Mouse (Mus musculus) splenic B cell, adult 2 months (primary cell): Measurements from ENCODE around the gene Gm20388.
A peak's percentile ranks its signal among the peaks of the same experiment; 100 is the strongest.
"Not testable (repeated sequence)": the region's sequence is repeated elsewhere in the genome, so short reads cannot be mapped to it uniquely, and the experiment has no call there.

Experiments
- DNase-seq: peaks from one replicate; pipeline ENCODE4 v3.0.0-alpha.2; 2011; ENCODE audit warnings: low read depth, low spot score
- H3K27me3 ChIP-seq: 2 replicates; pipeline ENCODE4 v1.6.1; 2012; ENCODE audit warnings: mild to moderate bottlenecking, low read length, moderate library complexity, mixed read lengths; ENCODE audit not compliant: control insufficient read depth, poor library complexity, insufficient read depth, severe bottlenecking
- H3K36me3 ChIP-seq: 2 replicates; pipeline ENCODE4 v1.6.1; 2012; ENCODE audit warnings: mild to moderate bottlenecking, low read length, moderate library complexity, mixed read lengths; ENCODE audit not compliant: control insufficient read depth, poor library complexity, insufficient read depth, severe bottlenecking

The Gm20388 gene

GRCm38 (mm10) chr8:123628253-123628967, 3717.8 kb downstream of the Gm20388 start:
- DNase-seq = peak; percentile 70
- H3K36me3 ChIP-seq = no peaks in the 10 kb centered on the region
- H3K27me3 ChIP-seq = no peaks in the 10 kb centered on the region

DNA sequence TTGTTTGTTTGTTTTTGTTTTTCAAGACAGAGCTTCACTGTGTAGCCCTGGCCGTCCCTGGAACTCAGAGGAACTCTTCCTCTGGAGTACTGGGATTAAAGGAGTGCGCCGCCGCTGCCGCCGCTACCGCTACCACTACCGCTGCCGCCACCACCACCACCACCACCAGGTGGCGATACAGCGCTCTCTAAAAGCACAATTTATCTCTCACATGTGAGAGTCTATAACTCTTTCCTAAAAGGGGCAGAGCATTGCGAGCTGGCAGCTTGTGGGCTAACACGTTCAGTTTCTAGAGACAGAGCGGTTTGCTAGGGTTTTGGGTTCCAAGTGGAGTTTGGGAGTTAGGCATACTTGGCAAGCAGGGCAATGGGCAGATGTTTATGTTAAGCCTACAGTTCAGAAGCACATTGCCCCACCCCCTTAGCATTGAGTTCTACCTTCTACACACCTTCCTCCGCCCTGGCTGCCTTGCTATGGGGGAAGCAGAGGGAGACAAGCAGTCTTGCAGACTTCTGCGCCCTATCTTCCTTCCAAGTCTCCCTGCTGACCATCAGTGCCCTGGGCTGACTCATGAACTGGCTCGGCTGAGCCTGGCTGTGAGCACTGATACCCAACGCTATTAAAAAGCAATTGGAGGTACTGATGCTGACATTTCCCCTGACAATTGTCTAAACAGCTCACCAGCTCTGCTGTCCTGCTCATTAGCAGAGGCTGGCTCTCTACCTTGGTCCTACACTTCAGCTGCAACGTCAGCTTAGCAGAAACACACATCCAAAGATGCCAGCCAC, 3718.5 kb downstream of the Gm20388 start:
- peak; percentile 74 for DNase-seq
- Histone ChIP-seq H3K36me3 (no peaks in the 10 kb centered on the region), H3K27me3 (no peaks in the 10 kb centered on the region)

GRCm38 (mm10) chr8:123630058-123630457, 3719.4 kb downstream of the Gm20388 start:
- Histone ChIP-seq H3K36me3 (no peaks in the 10 kb centered on the region), H3K27me3 (no peaks in the 10 kb centered on the region)
- no peak for DNase-seq

DNA sequence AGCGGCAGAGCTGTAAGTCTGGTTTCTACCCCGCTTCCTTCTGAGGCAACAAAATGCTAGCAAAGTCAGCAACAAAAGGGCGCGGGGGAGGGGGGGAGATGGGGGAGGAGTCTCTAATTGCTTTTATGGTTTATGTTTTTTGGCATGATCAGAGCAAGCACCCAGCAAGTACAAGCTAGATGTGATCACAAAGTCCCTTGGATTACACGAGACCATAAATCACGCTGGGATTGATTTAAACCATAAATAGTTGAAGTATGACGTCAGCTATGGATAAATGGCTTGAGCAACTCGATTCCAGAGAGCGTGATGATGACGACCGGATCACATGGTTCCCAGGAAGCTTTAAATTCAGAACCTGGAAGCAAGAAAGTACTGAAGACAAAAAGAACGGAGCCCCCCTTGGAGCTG, 3720.2 kb downstream of the Gm20388 start:
- Histone ChIP-seq H3K27me3 (no peaks in the 10 kb centered on the region), H3K36me3 (no peaks in the 10 kb centered on the region)
- no peak for DNase-seq

GRCm38 (mm10) chr8:123631746-123632145, 3721.1 kb downstream of the Gm20388 start:
- DNase-seq = not testable (repeated sequence)

GRCm38 (mm10) chr8:123632257-123632656, 3721.6 kb downstream of the Gm20388 start:
- Histone ChIP-seq H3K27me3 (no peaks in the 10 kb centered on the region), H3K36me3 (no peaks in the 10 kb centered on the region)
- DNase-seq = no peak

More at GRCm38 (mm10) chr8:123631746-123632145, 3721.1 kb downstream of the Gm20388 start:
- H3K36me3 ChIP-seq, H3K27me3 ChIP-seq: not testable (repeated sequence)

DNA sequence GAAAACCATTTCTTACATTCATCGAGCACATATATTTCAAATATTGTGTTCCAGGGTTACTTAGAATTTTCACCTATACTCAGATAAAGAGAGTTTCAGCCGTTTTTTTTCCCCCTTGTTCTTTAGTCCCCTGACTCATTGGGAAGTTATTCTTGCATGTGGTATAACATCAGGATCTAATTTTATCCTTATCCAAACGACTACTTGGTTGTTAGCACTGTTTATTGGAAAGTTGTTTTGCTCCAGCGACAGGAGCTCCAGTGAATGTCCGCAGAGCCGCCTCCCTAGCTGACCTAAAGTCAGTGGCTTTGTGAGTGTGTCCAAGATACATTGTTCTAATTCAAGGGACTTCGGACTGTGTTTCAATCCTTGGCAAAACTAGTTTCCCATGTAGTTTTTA, 3723.2 kb downstream of the Gm20388 start:
- no peaks in the 10 kb centered on the region for H3K36me3 ChIP-seq
- no peaks in the 10 kb centered on the region for H3K27me3 ChIP-seq
- DNase-seq = no peak

DNA sequence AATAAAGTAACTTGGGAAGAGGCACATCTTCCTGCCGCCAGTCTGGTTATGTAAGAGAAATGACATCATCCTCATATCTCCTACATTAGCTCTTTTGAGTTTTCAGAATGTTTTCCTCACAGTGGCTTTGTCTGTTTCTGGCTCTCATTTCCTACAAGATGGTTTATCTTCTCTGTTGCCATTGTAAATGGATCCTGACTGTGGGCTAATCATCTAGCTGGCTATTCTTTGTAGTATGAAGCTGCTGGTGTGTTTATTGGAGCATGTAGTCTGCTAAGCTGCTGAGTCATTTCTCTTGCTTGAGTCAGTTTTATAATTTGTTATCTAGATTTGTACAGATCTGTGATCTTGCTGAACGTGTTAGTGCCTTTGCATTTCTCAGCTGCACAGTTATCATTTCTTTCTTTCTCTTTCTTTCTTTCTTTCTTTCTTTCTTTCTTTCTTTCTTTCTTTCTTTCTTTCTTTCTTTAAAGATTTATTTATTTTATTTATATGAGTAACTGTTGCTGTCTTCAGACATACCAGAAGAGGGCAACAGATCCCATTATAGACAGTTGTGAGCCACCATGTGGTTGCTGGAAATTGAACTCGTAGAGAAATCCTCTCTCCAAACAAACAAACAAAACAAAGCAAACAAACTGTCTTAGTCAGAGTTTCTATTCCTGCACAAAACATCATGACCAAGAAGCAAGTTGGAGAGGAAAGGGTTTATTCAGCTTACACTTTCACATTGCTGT, 3723.9 kb downstream of the Gm20388 start:
- no peak for DNase-seq
- Histone ChIP-seq H3K27me3 (no peaks in the 10 kb centered on the region), H3K36me3 (no peaks in the 10 kb centered on the region)

GRCm38 (mm10) chr8:123635671-123636070, 3725.0 kb downstream of the Gm20388 start:
- Histone ChIP-seq H3K27me3 (no peaks in the 10 kb centered on the region), H3K36me3 (no peaks in the 10 kb centered on the region)
- DNase-seq = no peak

GRCm38 (mm10) chr8:123643330-123644051, 3732.8 kb downstream of the Gm20388 start:
- H3K36me3 ChIP-seq = no peaks in the 10 kb centered on the region
- H3K27me3 ChIP-seq = no peaks in the 10 kb centered on the region
- DNase-seq = peak; percentile 55

GRCm38 (mm10) chr8:123645229-123645628, 3734.6 kb downstream of the Gm20388 start:
- H3K36me3 ChIP-seq = no peaks in the 10 kb centered on the region
- DNase-seq = no peak
- H3K27me3 ChIP-seq = no peaks in the 10 kb centered on the region

DNA sequence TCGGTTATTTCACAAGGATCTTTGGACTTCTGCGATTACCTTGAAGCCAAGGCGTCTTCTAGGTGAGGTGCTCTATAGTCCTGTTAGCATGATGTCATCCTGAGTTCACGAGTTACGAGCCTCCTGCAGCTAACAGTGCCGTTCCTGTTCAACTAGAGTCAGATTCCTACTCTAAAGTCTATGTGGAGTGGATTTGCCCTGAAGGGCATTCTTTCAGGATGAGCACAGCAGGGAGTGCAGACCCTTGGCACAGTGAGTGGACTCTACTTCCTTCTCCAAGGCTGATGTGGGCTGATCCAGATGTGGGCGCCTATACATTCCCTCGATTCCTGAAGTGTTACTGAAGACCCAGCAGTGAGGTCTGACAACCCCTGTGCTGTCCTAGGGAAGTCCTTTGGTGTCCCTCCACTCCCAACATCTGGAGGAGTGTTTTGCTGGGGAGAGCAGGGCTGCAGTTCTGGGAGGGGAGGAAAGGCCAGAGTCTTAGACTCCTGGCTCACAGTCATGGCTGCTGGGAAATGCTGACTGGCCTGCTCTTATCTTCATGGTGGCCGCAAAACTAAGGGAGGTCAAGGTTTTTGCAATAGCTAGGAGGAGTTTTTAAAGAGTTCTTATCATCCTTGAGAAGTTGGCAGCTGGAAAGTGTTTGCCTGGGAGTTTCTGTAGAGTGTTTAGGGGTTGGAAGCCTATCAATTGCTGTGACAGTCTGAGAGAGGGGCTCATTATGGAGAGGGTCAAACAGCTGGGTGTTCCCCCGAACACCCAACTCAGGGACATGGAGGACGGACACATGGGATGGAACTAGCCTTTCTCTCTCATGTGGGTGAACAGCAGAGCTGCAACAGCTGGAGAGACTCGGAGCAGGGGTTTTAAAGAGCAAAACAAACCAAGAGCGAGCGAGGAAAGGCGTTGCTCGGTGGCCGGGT, 3737.9 kb downstream of the Gm20388 start:
- no peak for DNase-seq
- Histone ChIP-seq H3K36me3 (no peaks in the 10 kb centered on the region), H3K27me3 (no peaks in the 10 kb centered on the region)

DNA sequence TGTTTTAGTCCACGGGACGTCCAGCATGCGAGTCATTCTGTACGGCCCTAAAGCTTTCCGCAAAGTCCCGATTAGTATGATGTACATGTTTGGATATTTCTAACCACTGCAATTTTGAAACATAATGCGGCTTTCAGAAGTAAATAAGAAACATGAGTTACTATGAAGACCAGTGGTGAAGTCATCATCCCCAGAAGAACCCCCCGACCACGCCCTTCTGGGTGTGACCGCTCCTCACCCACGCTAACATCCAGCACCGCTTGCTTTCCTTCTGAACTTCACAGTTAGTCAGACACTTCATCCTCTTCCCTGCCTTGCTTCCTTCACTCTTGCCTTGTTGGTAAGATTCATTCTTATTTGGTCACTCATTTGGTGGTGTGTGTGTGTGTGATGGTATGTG, 3738.8 kb downstream of the Gm20388 start:
- DNase-seq = no peak
- Histone ChIP-seq H3K36me3 (no peaks in the 10 kb centered on the region), H3K27me3 (no peaks in the 10 kb centered on the region)
